ENCODE assay signal across 8 mouse cellular contexts in the genomic region with DNA sequence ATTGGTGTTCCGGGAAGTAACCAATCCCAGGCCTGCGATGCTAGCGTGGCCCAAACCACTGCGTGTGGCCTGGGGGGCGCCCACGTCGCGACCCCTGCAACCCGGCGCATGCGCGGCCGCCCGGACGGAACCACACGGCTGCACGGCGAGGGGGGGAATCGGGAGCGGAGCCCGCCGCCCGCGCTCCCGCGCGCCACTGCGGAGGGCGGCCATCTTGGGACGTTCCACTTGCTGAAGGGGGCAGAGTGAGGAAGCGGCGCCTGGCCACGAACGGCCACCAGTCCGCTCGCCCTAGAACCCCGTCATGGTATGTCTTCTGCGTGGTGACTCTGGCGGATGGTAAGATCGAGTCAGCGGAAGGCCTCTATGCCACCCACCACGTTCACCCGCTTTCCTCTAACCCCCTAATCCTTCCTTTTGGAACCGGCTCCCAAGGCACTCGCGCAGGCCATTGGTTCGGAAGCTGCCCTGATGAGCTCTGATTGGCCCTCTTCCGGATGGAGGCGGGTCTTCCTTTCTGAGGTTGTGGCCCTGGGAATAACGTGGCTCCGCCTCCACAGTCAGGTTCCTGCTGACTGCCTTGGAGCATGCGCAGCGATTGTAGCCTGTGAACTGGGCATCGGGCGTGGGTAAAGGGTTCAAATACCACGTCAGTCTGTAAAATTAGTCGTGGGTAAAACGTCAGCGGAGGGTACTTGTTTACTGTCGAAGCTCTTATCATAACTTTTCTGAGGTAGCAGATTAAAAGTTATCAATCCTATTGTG. TPM values are rescaled to one million over a fixed set of nuclear protein-coding genes. Genes with fewer than 3 reads are reported as not detected.
DNase-seq lines count a peak whose midpoint lies in the region; ATAC-seq lines count a peak whose summit lies in the region.
"Not testable (repeated sequence)": the region's sequence is repeated elsewhere in the genome, so short reads cannot be mapped to it uniquely, and the experiment has no call there.

A gene (plus strand): TSS at position 199 of the 765 bp plus-strand sequence.

- peak; percentile 97 for ATAC-seq in hindbrain, embryonic 16.5 days

- H3K9ac ChIP-seq in hindbrain, embryonic 16.5 days (ENCODE audit: low read depth, low read length) = peak within 1 kb of the TSS; percentile 43; the same call in 1 of the 2 replicates

- not testable (repeated sequence) for H3K27ac ChIP-seq in hindbrain, embryonic 16.5 days (ENCODE audit: low read depth, low read length)
- peak within 1 kb of the TSS; percentile 64 for H3K27ac ChIP-seq in macrophage

- not testable (repeated sequence) for H3K79me2 ChIP-seq in macrophage (ENCODE audit: inconsistent target)

- H3K27me3 ChIP-seq in hindbrain, embryonic 16.5 days (replicated peaks; ENCODE audit: control insufficient read depth, insufficient read depth, low read length) = not testable (repeated sequence)

- peak; percentile 94 for DNase-seq in T-cell, adult 2 months (ENCODE audit: low spot score)
- DNase-seq in cerebellum, postnatal 4 days (ENCODE audit: low spot score in 2 of 2) = peak; percentile 66 to 88
- peak; percentile 94 for DNase-seq in gastrocnemius, adult 18-20 months (ENCODE audit: low spot score)
- peak; percentile 86 to 92 for DNase-seq in left cerebral cortex, adult 18-20 months (ENCODE audit: low spot score in 2 of 2)
- DNase-seq in right cerebral cortex, adult 18-20 months = peak; percentile 95
- peak; percentile 59 for DNase-seq in urinary bladder, postnatal 10 days (ENCODE audit: low spot score)

- H3K36me3 ChIP-seq in hindbrain, embryonic 16.5 days (ENCODE audit: control insufficient read depth, insufficient read depth, low read length); macrophage (ENCODE audit: inconsistent target): not testable (repeated sequence)

- peak within 1 kb of the TSS; percentile 35 for H3K4me3 ChIP-seq in hindbrain, embryonic 16.5 days (ENCODE audit: low read length)
- H3K4me3 ChIP-seq in macrophage (ENCODE audit: inconsistent target) = peak within 1 kb of the TSS; percentile 37

- WGBS in hindbrain, embryonic 16.5 days = 24% methylated on average over 23 of the region's 60 CpGs
- WGBS in macrophage (ENCODE audit: missing documents) = 27% methylated on average over 20 of the region's 60 CpGs

- not testable (repeated sequence) for H3K9me3 ChIP-seq in hindbrain, embryonic 16.5 days (ENCODE audit: control insufficient read depth, low read length)

- peak within 1 kb of the TSS; percentile 55 for H3K4me2 ChIP-seq in hindbrain, embryonic 16.5 days (ENCODE audit: low read length)

- not testable (repeated sequence) for H3K4me1 ChIP-seq in hindbrain, embryonic 16.5 days (ENCODE audit: control insufficient read depth, insufficient read depth, low read depth, low read length)

RNA-seq across cellular contexts. Expression of the gene that starts here (rescaled TPM):
- total RNA-seq in gastrocnemius, adult 18-20 months (2021) = 10 to 100 TPM; 32.4 to 37.1 TPM
- polyA plus RNA-seq in hindbrain, embryonic 16.5 days (2015; fragmentation: Nextera tagmentation; extraction: Ambion mirVana) = 31.6 and 36.3 TPM in 2 replicates
- total RNA-seq in left cerebral cortex, adult 18-20 months (2021) = 10 to 100 TPM; 55.8 to 56.1 TPM
- 10 to 100 TPM in 24 of 26 experiments, 1 to 10 TPM in 2; 9.4 to 76.2 (median 31.1) TPM for total RNA-seq in macrophage (2018; cell fraction: chromatin; rRNA removed)
- 10 to 100 TPM in 23 of 26 experiments, 1 to 10 TPM in 3; 9.4 to 26.5 (median 13.8) TPM for total RNA-seq in macrophage (2018; cell fraction: cytosol; rRNA removed)
- total RNA-seq in macrophage (2018; cell fraction: nucleus; rRNA removed) = 10 to 100 TPM in 23 of 26 experiments, 1 to 10 TPM in 3; 6.8 to 45.1 (median 14.4) TPM
- 9.5 to 25.3 TPM (median 21.1 TPM) in 3 replicates for polyA plus RNA-seq in macrophage (2018)
